Mouse (Mus musculus): ENCODE results near the gene Sec63.

GRCm38 (mm10) chr10:42751813-42752212 lies 9.5 kb upstream of the Sec63 start:
- TF ChIP-seq CTCF (IDR thresholded peaks at IDR 0.05; ENCODE audit: control insufficient read depth, insufficient read depth, insufficient read length) = no peak
- no peak for TF ChIP-seq USF1 (IDR thresholded peaks at IDR 0.05; ENCODE audit: low read depth)
- TF ChIP-seq CEBPB (IDR thresholded peaks at IDR 0.05; ENCODE audit: low read depth) = no peak
- TF ChIP-seq MYOG (IDR thresholded peaks at IDR 0.05; ENCODE audit: control insufficient read depth, extremely low read depth, insufficient read length) = no peak
- no peak for TF ChIP-seq MYOD1 (IDR thresholded peaks at IDR 0.05; ENCODE audit: control insufficient read depth, insufficient read length, low read depth)
